Mouse (Mus musculus): ENCODE data around the gene Nsf. TPM values are rescaled to one million over a fixed set of nuclear protein-coding genes. Genes with fewer than 3 reads are reported as not detected.
A peak's percentile ranks its signal among the peaks of the same experiment; 100 is the strongest.

Nsf gene
- total RNA-seq, 2 experiments from 2014 or later, result 1,134 to 1,252 TPM

DNA sequence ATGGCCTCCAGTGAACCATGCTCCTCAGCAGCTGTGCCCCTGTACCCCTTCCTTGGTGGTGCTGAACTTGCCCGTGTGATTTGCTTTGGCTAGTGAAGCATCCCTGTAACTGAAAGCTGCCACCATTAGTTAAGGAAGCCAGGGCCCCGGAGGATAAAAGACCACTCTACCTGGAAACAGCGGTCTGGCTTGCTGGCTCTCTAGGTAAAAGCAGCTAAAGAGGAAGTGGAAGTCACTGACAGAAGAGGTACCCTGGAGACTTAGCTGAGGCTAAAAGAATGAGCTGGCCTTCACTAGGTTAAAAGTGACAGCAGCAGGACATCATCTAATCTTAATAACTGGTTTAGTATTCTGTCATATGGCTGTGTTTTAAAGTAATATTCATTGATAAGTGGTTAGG is 17.0 kb upstream of the Nsf start:
- DNase-seq (ENCODE audit: low spot score in 2 of 2), result no peak
- Histone ChIP-seq H3K27ac (no peak overlapping the region), H3K4me3 (no peak overlapping the region)
- TF ChIP-seq CTCF (conservative IDR thresholded peaks at IDR 0.05), result no peak

DNA sequence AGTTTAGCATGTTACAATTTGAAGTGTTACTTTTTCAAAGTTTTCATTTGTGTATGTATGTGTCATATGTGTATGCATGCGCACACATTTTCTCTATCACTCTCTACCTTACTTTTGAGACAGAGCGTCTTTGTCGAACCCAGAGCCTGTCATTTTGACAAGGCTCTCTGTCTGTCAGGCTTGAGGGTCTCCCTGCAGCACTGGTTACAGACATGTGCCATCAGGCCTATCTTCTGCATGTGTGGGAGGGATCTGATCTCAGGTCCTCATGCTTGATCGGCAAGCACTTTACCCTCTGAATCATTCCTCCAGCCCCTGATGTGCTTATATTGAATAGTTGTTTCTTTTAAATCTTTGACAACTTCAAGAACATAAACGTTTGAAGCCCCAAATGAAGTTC is 15.4 kb upstream of the Nsf start:
- Histone ChIP-seq H3K27ac (no peak overlapping the region), H3K4me3 (no peak overlapping the region)
- DNase-seq (ENCODE audit: low spot score in 2 of 2), result no peak
- TF ChIP-seq CTCF (conservative IDR thresholded peaks at IDR 0.05), result no peak

- H3K4me3 ChIP-seq, result peak overlapping the region; percentile 57
- no peak for DNase-seq (ENCODE audit: low spot score in 2 of 2)
- TF ChIP-seq CTCF (conservative IDR thresholded peaks at IDR 0.05), result no peak
- H3K27ac ChIP-seq, result peak overlapping the region; percentile 96
Observed at GRCm38 (mm10) chr11:103967106-103967735, 13.4 kb upstream of the Nsf start.

GRCm38 (mm10) chr11:103956866-103957265 is 3.0 kb upstream of the Nsf start:
- Histone ChIP-seq H3K4me3 (no peak overlapping the region), H3K27ac (no peak overlapping the region)
- no peak for DNase-seq (ENCODE audit: low spot score in 2 of 2)
- TF ChIP-seq CTCF (conservative IDR thresholded peaks at IDR 0.05), result no peak

DNA sequence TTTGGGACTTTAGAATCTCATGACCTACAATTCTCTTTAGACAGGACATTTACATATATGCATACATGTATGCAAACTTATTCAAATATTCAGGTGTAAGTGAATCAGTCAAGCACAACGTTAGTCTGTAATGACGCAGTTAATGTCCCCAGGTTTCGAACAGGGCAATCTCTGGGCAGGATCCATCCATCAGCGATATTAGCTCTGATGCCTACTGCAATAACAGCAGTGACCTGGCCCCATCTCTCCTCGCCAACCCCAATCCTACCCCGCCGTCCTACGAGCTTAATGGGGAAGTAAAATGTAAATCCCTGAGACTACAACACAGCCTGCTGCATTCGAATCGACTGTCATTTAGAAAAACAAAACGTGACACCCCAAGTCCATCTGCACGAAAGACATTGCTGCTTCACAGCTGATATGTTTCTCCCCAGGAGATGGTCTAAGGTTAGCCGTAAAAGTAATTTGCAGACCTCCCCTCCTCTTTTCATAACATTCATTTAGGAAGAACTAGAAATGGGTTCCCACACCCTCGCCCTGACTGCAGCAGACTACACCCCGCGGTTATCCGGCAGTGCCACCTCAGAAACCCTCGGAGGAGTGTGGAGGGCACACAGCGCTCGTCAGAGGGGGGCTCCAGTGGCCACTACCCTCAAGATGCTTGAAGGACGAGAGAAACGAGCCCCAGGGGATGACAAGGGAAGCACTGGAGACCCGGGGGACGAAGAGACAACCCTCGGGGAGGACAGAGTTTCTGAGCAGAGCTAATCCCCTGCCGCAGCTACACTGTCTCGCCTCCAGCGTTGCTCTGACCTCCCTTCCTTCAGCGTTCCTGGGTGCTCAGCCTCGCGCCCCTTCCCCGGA is 592 bp downstream of the Nsf start:
- TF ChIP-seq CTCF (conservative IDR thresholded peaks at IDR 0.05), result no peak
- H3K27ac ChIP-seq, result peak overlapping the region; percentile 98
- H3K4me3 ChIP-seq, result peak overlapping the region; percentile 90
- DNase-seq (ENCODE audit: low spot score in 2 of 2), result no peak

DNA sequence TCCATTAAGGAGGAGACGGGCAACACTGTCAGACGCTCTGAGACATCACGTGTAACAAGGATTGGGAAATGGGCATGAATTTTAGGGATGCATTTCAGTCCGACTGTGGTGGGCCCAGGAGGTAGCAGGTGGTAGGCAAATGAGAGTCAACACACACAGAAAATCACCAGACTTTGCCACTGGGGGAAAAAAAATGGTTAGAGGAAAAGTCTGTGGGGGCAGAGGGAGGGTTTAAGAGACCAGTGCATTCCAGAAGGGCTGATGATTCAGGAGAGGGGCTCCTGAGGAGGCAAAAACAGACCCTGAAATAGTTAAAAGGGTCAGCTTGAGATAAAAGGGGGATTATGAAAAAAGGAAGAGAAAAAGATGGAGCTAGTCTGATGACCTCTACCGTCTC is 1.2 kb downstream of the Nsf start:
- no peak for DNase-seq (ENCODE audit: low spot score in 2 of 2)
- H3K27ac ChIP-seq, result peak overlapping the region; percentile 98
- peak; percentile 2; the same call in 1 of the 2 replicates for TF ChIP-seq CTCF (conservative IDR thresholded peaks at IDR 0.05)
- H3K4me3 ChIP-seq, result peak overlapping the region; percentile 90

DNA sequence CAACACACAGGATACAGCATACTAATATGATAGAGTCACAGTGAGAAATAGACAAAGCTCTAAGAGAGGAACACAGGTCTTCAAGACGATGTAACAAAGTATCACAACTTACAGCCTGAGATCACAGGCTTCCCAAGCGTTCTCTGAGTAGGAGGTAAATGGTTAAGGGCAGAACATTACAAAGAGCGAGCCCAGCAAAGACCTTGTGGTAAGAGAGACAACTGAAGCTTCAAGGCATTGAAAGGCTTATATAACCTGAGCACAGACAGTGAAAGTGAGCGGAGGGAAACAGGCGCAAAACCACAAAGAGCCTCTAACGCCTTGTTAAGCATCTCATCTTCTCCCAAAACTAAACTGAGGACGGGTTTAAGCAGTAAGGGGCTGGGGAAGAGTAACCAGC is 2.8 kb downstream of the Nsf start:
- Histone ChIP-seq H3K27ac (peak overlapping the region; percentile 98), H3K4me3 (peak overlapping the region; percentile 90)
- DNase-seq (ENCODE audit: low spot score in 2 of 2), result no peak
- TF ChIP-seq CTCF (conservative IDR thresholded peaks at IDR 0.05), result no peak

GRCm38 (mm10) chr11:103948952-103949351 is 4.9 kb downstream of the Nsf start:
- TF ChIP-seq CTCF (conservative IDR thresholded peaks at IDR 0.05), result no peak
- Histone ChIP-seq H3K27ac (no peak overlapping the region), H3K4me3 (no peak overlapping the region)
- DNase-seq (ENCODE audit: low spot score in 2 of 2), result no peak

DNA sequence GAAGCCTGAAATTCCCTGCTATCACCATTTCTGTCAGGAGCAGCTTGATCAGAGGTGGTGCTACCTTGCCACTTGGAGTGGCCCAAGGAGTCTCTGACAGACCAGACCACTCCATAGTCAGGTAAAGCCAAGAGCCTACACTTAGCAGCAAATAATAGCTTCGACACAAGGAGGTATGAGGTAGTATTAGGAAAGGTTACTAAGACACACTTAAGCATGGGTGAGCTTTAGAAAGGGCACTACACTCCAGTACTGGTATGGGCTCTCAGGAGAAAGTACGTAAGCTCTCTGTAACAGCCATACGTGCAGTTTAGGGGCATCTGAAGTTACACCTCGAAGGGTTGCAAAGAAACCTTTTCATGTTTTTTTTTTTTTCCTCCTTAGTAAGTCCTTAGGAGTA is 11.1 kb downstream of the Nsf start:
- H3K27ac ChIP-seq, result no peak overlapping the region
- TF ChIP-seq CTCF (conservative IDR thresholded peaks at IDR 0.05), result no peak
- DNase-seq (ENCODE audit: low spot score in 2 of 2), result no peak
- no peak overlapping the region for H3K4me3 ChIP-seq

DNA sequence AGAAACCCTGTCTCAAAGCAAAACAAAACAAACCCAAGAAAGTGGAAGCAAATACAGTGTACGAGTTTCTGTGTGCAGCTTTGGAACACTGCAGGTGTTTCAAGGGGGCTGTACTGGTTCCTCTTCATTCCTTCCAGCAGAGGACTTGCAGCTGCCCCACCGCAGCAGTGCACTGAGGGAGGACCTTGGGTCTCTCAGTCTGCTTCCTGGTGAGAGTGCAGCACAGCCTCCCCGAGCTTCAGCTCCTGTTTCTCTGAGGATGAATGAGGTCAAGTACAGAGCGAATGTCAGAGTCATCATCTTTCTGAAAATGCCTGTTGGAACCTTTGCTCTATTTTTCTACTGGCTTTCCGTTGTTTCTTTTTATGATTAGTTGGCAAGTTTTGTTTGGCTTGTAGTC is 12.5 kb downstream of the Nsf start:
- DNase-seq (ENCODE audit: low spot score in 2 of 2), result no peak
- no peak for TF ChIP-seq CTCF (conservative IDR thresholded peaks at IDR 0.05)
- H3K27ac ChIP-seq, result no peak overlapping the region; the same call in 1 of the 2 replicates
- no peak overlapping the region for H3K4me3 ChIP-seq

DNA sequence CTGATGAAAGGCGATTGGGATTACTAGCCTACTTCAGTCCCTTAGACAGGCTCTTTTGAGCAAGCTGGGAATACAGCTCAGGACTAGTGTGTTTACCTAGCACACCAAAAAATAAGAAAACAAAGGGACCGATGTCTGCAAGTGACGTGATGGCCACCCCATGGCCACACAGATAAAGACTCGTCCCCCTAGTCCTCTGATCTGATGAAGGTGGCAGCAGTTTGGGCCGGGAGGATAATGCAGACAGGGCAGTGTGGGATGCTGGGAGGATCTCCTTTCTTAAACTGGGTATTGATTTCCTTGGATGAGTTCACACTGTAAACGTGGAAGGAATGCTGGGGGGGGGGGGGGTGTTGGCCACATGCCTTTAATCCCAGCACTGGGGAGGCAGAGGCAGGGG is 13.0 kb downstream of the Nsf start:
- Histone ChIP-seq H3K27ac (no peak overlapping the region), H3K4me3 (no peak overlapping the region)
- no peak for DNase-seq (ENCODE audit: low spot score in 2 of 2)
- no peak for TF ChIP-seq CTCF (conservative IDR thresholded peaks at IDR 0.05)

- TF ChIP-seq CTCF (conservative IDR thresholded peaks at IDR 0.05), result no peak
- DNase-seq (ENCODE audit: low spot score in 2 of 2), result no peak
- H3K4me3 ChIP-seq, result no peak overlapping the region
- H3K27ac ChIP-seq, result peak overlapping the region; percentile 71
Observed at GRCm38 (mm10) chr11:103937976-103938728, 15.7 kb downstream of the Nsf start.

DNA sequence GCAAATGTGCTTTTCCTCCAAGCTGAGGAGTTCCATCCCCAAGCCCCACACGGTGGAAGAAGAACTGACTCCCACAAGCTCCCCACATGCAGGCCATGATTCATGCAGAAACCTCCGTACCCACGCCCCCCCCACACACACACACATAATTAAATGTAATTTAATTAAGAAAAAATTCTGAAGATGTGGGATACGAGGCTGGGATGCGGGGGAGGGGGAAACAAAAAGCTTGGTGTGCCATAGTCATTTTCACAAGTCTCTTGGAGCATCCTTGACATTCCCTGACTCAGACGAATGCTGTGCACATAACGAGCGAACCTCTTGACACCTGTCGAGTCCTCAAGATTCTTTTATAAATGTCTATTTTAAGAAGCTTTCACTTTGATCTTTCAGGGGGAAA is 16.4 kb downstream of the Nsf start:
- peak overlapping the region; percentile 71 for H3K27ac ChIP-seq
- TF ChIP-seq CTCF (conservative IDR thresholded peaks at IDR 0.05), result no peak
- DNase-seq (ENCODE audit: low spot score in 2 of 2), result no peak
- H3K4me3 ChIP-seq, result no peak overlapping the region
